In the genomic region with DNA sequence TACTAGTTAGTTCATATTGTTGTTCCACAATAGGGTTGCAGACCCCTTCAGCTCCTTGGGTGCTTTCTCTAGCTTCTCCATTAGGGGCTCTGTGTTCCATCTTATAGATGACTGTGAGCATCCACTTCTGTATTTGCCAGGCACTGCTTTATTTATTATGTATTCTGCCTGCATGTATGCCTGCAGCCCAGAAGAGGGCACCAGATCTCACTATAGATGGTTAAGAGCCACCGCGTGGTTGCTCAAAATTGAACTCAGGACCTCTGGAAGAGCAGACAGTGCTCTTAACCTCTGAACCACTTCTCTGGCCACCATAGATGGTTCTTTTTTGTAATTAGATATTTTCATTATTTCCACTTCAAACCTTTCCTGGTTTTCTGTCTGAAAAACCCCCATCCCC, we compare ENCODE assay signal across 14 mouse cellular contexts. TPM values are rescaled to one million over a fixed set of nuclear protein-coding genes. Genes with fewer than 3 reads are reported as not detected.
A peak's percentile ranks its signal among the peaks of the same experiment; 100 is the strongest.
DNase-seq lines count a peak whose midpoint lies in the region; ATAC-seq and TF ChIP-seq lines count a peak whose summit lies in the region.
"Not testable (repeated sequence)": the region's sequence is repeated elsewhere in the genome, so short reads cannot be mapped to it uniquely, and the experiment has no call there.
"Had no signal": no experiment of that assay in that cellular context is flagged by ENCODE, and none has a peak within 500 bp of the region (broad histone marks: within the 10 kb centered on the region; RNA-seq: fewer than 3 reads in every experiment).

No protein-coding gene starts in this region.

- H3K27ac ChIP-seq in forebrain, postnatal 0 days (ENCODE audit: low read depth, low read length); liver, postnatal 0 days (ENCODE audit: low read depth); midbrain, postnatal 0 days (ENCODE audit: low read depth, low read length): not testable (repeated sequence)

- H3K4me1 ChIP-seq in forebrain, postnatal 0 days (ENCODE audit: insufficient read depth); liver, postnatal 0 days (ENCODE audit: insufficient read depth); midbrain, postnatal 0 days (ENCODE audit: insufficient read depth, low read length): not testable (repeated sequence)

- 0 out of 2 replicates have a peak, but pooled peaks have one; percentile 10 for TF ChIP-seq CTCF in forebrain, postnatal 0 days (IDR thresholded peaks at IDR 0.05; ENCODE audit: low read depth)
- TF ChIP-seq CTCF in liver, postnatal 0 days (IDR thresholded peaks at IDR 0.05; ENCODE audit: low read depth), result peak; percentile 42
- TF ChIP-seq CTCF in midbrain, postnatal 0 days (IDR thresholded peaks at IDR 0.05), result peak; percentile 31

- H3K9me3 ChIP-seq in forebrain, postnatal 0 days (ENCODE audit: low read length); liver, postnatal 0 days (ENCODE audit: low read length); midbrain, postnatal 0 days (ENCODE audit: low read length): not testable (repeated sequence)

- not testable (repeated sequence) for H3K27me3 ChIP-seq in forebrain, postnatal 0 days (ENCODE audit: insufficient read depth, low read length); midbrain, postnatal 0 days (ENCODE audit: insufficient read depth, low read length)
- peaks cover 17% of the 10 kb centered on the region for H3K27me3 ChIP-seq in liver, postnatal 0 days (ENCODE audit: insufficient read depth, low read length)

- peak; percentile 29 for DNase-seq in 416B (ENCODE audit: low read depth)
- DNase-seq in ES-CJ7 (ENCODE audit: low read depth, low spot score), result peak; percentile 53
- DNase-seq in brain, adult 2 months (ENCODE audit: low read depth, low spot score), result peak; percentile 1
- DNase-seq in forebrain, postnatal 0 days; liver, postnatal 0 days; midbrain, postnatal 0 days (ENCODE audit: low spot score): not testable (repeated sequence)
- DNase-seq in induced T-regulatory cell, adult 2 months (ENCODE audit: low read depth), result peak; percentile 30

- H3K4me2 ChIP-seq in forebrain, postnatal 0 days (ENCODE audit: low read depth); liver, postnatal 0 days (ENCODE audit: low read depth, low read length); midbrain, postnatal 0 days (ENCODE audit: low read depth, low read length, poor library complexity, severe bottlenecking): not testable (repeated sequence)

- WGBS in forebrain, postnatal 0 days, result 57% methylated on average over 2 of the region's 2 CpGs
- WGBS in liver, postnatal 0 days (ENCODE audit: insufficient replicate concordance), result 52% methylated on average over 2 of the region's 2 CpGs
- WGBS in midbrain, postnatal 0 days, result 51% methylated on average over 2 of the region's 2 CpGs

- not testable (repeated sequence) for TF ChIP-seq EP300 in liver, postnatal 0 days (IDR thresholded peaks at IDR 0.05; ENCODE audit: low read depth)

- not testable (repeated sequence) for H3K4me3 ChIP-seq in forebrain, postnatal 0 days (ENCODE audit: low read depth, low read length); liver, postnatal 0 days (ENCODE audit: low read depth, low read length); midbrain, postnatal 0 days (ENCODE audit: low read depth, low read length)

- ATAC-seq in forebrain, postnatal 0 days; liver, postnatal 0 days; midbrain, postnatal 0 days (ENCODE audit: low FRiP score): not testable (repeated sequence)

- not testable (repeated sequence) for H3K9ac ChIP-seq in forebrain, postnatal 0 days; liver, postnatal 0 days (replicated peaks); midbrain, postnatal 0 days (replicated peaks; ENCODE audit: low read length, poor library complexity, severe bottlenecking)

- H3K36me3 ChIP-seq in forebrain, postnatal 0 days (ENCODE audit: insufficient read depth); liver, postnatal 0 days (replicated peaks; ENCODE audit: insufficient read depth, low read length); midbrain, postnatal 0 days (ENCODE audit: insufficient read depth, low read length): not testable (repeated sequence)

RNA-seq across cellular contexts. Expression of gene Fndc3c1, which starts 5.3 kb away (rescaled TPM):
- total RNA-seq in forebrain, postnatal 0 days (2014; rRNA removed), result 0.29 TPM in 1 of 2 replicates, not detected in the other
- polyA plus RNA-seq in forebrain, postnatal 0 days (2015; fragmentation: Nextera tagmentation; extraction: Ambion mirVana), result 0.04 TPM in 1 of 2 replicates, not detected in the other
- polyA plus RNA-seq in liver, postnatal 0 days (2015; fragmentation: Nextera tagmentation; extraction: Ambion mirVana), result 0.11 TPM in 1 of 2 replicates, not detected in the other
- not detected in 2 replicates for total RNA-seq in midbrain, postnatal 0 days (2014; rRNA removed)
- polyA plus RNA-seq in midbrain, postnatal 0 days (2015; fragmentation: Nextera tagmentation; extraction: Ambion mirVana), result 0.07 and 0.33 TPM in 2 replicates
- total RNA-seq: heart, postnatal 36 days; layer of hippocampus, adult 18-20 months; layer of hippocampus, postnatal 36 days; left cerebral cortex, postnatal 25 days; megakaryocyte-erythroid progenitor cell, adult 5-6 weeks had no signal
- polyA plus RNA-seq: activated CD4-positive, CD25-positive, alpha-beta regulatory T cell, adult 4 months; C2C12 had no signal
